Mouse (Mus musculus) testis, adult 2 months (tissue): ENCODE results near the gene Rpap1.

Source experiments
- CTCF ChIP-seq: fragments of 200-500 bp; IDR thresholded peaks from 2 replicates; pipeline ENCODE4 v1.5.1; 2012; ENCODE audit warnings: low read depth, mild to moderate bottlenecking, inconsistent platforms, low read length, moderate library complexity; ENCODE audit not compliant: control insufficient read depth, insufficient read depth, insufficient replicate concordance
- POLR2A ChIP-seq: fragments of 200-500 bp; IDR thresholded peaks from 2 replicates; pipeline ENCODE4 v1.6.1; 2012; ENCODE audit warnings: low read depth, mild to moderate bottlenecking, inconsistent platforms, low read length, moderate library complexity; ENCODE audit not compliant: control insufficient read depth

- TF ChIP-seq POLR2A (no peak), CTCF (no peak; the same call in 1 of the 2 replicates)
Measured at GRCm38 (mm10) chr2:119798246-119798927, 11.1 kb upstream of the Rpap1 start.
